Mouse (Mus musculus) liver, embryonic 14.5 days (tissue): ENCODE measurements around the gene Actr1a.

Experiments used
- CTCF ChIP-seq: IDR thresholded peaks from 2 replicates; pipeline ENCODE4 v1.5.1; 2016; ENCODE audit warnings: antibody characterized with exemption, low read depth, control low read depth
- EP300 ChIP-seq: IDR thresholded peaks from 2 replicates; pipeline ENCODE4 v1.6.1; 2016; ENCODE audit warnings: antibody characterized with exemption, low read depth

DNA sequence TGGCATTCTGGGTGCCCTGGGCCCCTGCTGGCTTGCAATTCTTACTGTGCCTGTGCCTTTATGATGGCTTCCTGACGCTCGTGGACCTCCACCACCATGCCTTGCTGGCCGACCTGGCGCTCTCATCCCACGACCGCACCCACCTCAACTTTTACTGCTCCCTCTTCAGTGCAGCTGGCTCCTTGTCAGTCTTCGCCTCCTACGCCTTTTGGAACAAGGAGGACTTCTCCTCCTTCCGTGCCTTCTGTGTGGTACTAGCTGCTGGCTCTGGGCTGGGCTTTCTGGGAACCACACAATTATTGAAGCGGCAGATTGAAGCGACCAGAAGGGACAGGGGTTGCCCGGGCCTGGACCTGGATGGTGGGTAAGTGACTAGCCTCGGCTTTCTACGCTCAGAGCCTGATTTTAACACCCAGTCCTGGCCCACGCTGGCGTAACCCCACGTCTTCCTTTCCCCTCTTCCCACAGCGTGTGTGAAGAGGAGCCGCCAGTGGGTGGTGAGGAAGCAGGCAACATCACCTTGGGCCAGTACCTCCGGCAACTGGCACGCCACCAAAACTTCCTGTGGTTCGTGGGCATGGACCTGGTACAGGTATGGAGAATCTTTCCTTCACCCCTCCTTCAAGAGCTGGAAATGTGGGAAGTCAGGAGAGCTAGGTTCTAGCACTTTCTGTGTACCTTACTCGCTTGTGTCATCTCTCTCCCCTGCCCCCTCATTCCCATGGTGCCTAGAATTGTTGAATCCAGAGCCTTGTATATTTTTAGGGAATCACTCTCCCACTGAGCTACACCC is 27.6 kb downstream of the Actr1a start:
- TF ChIP-seq CTCF (no peak), EP300 (no peak)
